Comparison of ENCODE assay signal across 1 mouse cellular context in genomic region chr11:69366157-69366854, GRCm38 (mm10).
TF ChIP-seq lines count a peak whose summit lies in the region.

No protein-coding gene starts in this region.

TF ChIP-seq in myocyte, 11 proteins besides CTCF, POLR2A, EP300 and RAD21:
- TF ChIP-seq CEBPB (IDR thresholded peaks at IDR 0.05; ENCODE audit: insufficient read depth, poor library complexity, severe bottlenecking): no peak
- TF ChIP-seq POLR2AphosphoS2 (IDR thresholded peaks at IDR 0.05; ENCODE audit: insufficient read length, low read depth): peak; percentile 76
- TF ChIP-seq MYOD1 (IDR thresholded peaks at IDR 0.05; ENCODE audit: control insufficient read depth in 1 of 3, insufficient read length in 2 of 3, low read depth in 2 of 3): peak in 2 of 3 experiments; percentile 82 to 83
- TF ChIP-seq MYOG (IDR thresholded peaks at IDR 0.05; ENCODE audit: control insufficient read depth in 1 of 3, insufficient read depth in 1 of 3, insufficient read length in 2 of 3, low read depth in 2 of 3): peak; percentile 51 to 86 (median 69)
TF ChIP-seq in myocyte: peak in this region for 3.
